Mouse (Mus musculus) urinary bladder, postnatal 4 days (tissue): ENCODE measurements around the gene Wipf2.

Experiments used
- DNase-seq, 2 experiments: peaks; one replicate each; pipeline ENCODE4 v3.0.0; 2021 to 2022; ENCODE audit warnings: low spot score in 2 of 2

Gene Wipf2

GRCm38 (mm10) chr11:98854116-98854515 lies 9.3 kb upstream of the Wipf2 start:
- no peak for DNase-seq

DNA sequence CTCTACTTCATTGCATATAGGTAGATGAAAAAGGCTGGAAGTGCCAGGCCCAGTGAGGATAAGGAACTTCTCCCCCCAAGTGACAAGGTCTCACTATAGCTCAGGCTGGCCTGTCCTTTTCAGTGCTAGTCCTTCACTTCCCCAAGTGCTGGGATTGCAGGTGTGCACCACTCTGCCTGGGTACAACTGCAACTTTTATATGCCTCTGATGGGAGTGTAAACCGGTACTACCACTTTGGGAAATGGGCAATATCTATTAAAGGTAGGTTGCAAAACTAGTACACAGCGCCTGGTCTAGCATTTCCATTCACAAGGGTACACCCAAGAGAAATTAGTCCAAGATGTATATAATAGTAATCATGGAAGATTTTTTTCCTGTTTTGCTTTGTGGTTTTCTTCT lies 8.8 kb upstream of the Wipf2 start:
- no peak for DNase-seq

DNA sequence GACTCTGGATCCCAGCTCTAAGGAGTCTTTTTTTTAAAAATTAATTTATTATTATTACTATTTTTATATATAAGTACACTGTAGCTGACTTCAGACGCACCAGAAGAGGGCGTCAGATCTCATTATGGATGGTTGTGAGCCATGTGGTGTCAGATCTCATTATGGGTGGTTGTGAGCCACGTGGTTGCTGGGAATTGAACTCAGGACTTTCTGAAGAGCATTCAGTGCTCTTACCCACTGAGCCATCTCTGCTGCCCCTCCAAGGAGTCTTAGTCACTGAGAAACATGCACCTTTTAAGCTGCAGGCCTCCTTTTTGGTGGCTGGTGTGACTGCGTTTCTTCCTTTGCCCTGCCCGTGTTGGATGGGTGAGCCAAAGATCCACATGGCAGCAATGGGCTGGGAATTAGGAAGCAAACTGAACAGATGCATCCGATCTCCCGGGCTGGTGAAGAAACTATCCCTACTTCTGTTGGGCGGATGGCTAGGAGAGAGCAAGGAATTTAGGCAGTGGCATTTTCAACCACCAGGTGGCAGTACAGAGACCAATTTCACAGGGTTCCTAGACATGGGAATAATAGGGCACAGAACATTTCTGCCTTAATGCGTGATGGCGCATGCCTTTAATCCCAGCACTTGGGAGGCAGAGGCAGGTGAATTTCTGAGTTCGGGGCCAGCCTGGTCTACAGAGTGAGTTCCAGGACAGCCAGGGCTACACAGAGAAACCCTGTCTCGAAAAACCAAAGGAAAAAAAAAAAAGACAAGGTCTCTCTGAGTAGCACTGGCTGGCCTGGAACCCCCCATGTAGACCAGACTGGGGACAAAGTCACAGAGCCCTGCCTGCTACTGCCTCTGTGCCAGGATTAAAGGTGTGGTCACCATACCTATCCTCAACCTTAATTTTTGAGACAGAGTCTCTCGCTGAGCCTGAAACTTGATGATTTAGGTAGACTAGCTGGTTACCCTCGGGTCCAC lies 4.4 kb upstream of the Wipf2 start:
- peak; percentile 76 to 92 for DNase-seq

DNA sequence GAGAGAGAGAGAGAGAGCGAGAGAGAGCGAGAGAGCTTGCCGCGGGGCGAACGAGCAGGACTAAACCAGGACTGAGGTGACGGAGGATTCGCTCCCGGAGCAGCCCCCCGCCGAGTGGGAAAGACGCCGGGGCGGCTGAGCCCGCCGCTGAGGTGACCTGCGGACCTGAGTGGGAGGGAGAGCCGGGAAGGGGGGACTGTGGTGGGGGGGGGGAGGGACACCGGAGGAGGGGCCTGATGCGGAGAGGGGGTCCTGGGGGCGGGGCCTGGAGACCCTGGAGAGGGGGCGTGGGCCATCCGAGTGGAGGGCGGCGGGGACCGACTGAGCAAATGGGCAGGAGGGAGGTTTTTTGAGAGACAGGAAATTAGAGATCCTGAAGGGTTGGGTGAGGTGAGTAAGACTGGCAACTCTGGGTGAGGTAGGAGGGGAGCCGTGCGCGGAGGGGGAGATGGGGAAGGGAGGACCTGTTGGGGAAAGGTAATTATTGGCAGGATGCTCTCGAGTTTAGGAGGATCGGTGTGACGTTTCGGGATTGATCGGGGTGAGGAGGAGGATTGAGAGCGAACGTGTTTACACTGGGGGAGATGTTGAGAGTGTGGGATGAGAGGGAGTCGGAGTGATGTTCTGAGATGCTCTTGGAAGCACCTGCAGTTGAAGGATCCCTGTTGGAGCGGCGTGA lies 452 bp downstream of the Wipf2 start:
- peak in 1 of 2 experiments; percentile 65 for DNase-seq

DNA sequence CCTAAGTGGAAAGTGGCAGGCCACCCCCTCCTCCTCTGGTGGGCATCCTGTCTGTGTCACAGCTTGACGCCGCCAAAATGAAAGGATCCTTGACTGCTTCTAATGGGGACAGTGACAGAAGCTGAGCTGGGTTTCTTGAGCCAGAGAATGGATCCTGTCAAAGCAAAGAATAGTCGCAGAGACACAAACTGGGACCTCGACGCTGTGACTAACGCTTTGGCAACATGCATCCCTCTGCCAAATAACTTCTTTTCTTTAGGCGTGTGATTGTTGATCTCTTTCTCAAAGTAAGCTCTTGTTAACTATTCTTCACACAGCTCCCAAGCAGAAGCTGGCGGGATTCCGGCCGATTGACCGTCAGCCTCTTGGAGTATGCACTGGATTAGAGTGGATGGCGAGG lies 3.9 kb downstream of the Wipf2 start:
- DNase-seq = no peak

DNA sequence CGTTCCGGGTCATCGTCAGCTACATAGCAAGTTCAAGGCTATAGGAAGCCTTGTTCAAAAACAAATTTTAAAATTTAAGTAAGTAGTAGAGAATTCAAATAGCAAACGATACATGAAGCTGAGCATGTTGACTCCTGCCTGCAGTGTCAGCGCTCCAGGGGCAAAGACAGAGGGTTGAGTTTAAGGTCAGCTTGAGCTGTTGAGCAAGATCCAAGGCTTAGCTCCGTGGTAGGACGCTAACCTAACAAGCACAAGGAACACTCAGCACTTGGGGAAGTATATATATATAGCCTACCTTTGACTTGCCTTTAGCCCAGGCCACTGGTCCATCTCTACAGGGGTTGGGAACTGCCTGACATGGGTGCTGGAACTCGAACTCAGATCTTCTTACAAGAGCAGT lies 6.5 kb downstream of the Wipf2 start:
- DNase-seq = no peak

- no peak for DNase-seq
These were observed 7.4 kb downstream of the Wipf2 start for GRCm38 (mm10) chr11:98870791-98871190.

- no peak for DNase-seq
These were observed 8.0 kb downstream of the Wipf2 start for GRCm38 (mm10) chr11:98871416-98871815.

GRCm38 (mm10) chr11:98872040-98872439 lies 8.6 kb downstream of the Wipf2 start:
- DNase-seq = no peak

- DNase-seq = no peak
These were observed 10.5 kb downstream of the Wipf2 start for GRCm38 (mm10) chr11:98873900-98874299.

DNA sequence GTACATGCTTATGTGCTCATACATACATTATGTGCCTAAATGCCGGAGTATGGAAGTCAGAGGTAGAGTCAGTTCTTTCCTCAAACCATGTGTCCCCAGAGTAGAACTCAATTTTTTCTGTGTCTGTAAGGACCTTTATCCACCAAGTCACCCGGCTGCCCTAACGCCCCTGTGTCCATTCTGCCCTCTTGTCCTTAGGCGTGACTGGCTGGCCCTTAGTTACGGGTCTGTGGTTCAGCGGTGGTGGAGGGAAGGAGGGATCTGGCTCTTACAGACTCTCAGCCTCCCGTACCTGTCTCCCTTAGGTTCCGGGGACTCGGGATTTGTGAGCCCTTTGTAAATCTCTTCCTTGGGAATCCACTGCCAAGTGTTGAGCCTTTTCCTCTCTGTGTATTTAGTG lies 13.6 kb downstream of the Wipf2 start:
- DNase-seq = no peak

- no peak for DNase-seq
These were observed 24.3 kb downstream of the Wipf2 start for GRCm38 (mm10) chr11:98887703-98888102.

GRCm38 (mm10) chr11:98889077-98889476 lies 25.6 kb downstream of the Wipf2 start:
- no peak for DNase-seq

DNA sequence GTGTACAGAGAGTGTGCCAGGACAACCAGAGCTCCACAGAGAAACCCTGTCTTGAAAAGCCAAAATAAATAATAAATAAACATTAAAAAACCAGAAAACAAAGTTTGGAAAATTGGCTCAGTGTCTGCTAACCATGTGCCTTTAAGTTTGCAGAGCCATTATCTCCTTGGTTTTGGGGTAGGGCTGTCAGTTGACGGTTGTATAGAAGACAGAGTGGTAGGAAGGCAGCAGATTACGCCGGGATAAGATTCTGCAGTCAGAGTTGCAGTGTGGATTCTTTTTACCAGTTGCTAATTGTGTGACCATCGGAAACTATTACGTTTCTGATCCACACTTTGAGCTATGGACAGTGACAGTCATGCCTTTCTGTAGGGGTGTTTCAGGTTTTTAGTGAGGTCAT lies 26.5 kb downstream of the Wipf2 start:
- DNase-seq = no peak

DNA sequence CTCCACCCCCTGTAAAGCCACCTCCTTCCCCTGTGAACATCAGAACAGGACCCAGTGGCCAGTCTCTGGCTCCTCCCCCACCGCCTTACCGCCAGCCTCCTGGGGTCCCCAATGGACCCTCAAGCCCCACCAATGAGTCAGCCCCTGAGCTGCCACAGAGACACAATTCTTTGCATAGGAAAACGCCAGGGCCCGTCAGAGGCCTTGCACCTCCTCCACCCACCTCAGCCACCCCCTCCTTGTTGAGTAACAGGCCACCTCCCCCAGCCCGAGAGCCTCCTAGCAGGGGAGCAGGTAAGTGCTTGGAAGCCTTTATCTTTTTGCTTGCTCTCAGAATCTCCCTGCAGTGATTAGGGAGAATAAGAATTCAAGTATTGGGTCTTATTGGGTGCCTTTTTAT lies 29.0 kb downstream of the Wipf2 start:
- DNase-seq = no peak

DNA sequence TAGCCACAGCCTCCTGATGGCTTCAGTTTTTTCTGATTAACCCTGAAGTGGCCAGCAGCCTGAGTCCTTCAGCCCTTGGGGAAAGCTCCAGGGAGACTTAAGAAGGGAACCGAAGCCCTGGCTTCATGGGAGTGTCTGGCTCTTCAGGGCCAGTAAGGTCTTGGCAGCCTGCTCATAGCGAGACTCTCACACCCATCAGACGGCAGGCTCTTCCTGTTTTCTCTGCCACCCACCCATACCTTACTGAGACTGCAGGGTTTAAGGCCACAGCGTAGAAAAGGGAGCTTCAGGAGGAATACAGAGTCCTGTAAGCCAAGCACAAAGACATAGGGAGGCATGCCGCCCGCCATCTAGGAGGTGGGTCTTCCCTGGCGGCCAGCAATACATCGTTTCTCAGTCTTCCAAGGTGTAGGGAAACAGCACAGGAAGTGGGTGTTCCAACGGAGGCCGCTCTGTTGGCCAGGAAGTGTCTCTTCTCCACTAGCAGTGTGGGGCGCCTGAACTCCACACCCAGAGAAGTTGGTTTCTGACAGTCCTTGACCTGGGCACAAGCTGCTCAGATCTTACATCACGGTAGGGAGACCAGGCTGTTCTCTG lies 37.2 kb downstream of the Wipf2 start:
- no peak for DNase-seq

DNA sequence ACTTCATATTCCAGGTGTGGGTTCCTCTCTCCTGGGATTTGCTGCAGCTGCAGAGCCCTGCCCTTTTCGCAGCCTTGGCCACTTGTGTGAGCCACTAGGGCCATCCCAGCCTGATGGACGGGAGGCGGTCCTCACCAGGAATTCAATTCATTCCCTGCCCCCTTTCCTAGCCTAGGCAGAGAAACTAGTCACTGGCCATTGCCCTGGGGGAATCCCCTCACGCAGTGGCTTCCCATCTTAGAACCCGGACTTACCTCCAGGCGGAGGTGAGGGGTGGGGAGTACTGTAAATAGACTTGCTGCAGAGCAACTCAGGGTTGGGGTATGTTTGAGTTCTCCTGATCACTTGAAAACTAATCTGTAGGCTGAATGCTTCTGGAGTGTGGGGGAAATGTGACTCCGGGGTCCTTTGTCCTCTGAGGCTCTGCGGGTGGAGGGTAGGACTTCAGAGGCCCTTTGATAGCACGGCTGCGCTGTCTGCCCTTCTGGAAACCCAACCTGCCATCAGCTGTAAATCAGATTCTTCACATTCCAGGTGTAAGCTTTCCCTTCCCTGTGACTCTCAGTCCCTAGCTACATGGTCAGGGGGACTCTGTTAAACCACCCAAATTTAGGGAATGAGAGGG lies 39.3 kb downstream of the Wipf2 start:
- DNase-seq = no peak

DNA sequence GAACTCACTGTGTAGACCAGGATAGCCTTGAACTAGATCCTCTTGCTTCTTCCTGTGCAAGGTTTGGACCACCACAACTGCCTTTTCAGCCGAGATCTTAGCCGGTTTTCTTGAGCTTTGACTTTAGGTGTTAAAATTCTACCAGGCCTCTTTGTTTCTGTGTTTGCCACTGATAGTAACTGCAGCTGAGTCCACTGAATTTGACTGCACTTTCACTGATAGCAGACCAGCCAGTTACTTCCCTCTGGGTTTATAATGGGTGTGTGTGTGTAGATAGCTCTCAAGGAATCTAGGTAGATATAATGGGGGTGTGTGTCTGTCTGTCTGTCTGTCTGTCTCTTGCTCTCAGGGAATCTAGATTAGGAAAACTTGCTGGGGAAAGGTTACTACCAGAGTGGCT lies 41.1 kb downstream of the Wipf2 start:
- DNase-seq = no peak

GRCm38 (mm10) chr11:98905033-98905432 lies 41.6 kb downstream of the Wipf2 start:
- DNase-seq = no peak

GRCm38 (mm10) chr11:98905583-98905982 lies 42.1 kb downstream of the Wipf2 start:
- DNase-seq = no peak

DNA sequence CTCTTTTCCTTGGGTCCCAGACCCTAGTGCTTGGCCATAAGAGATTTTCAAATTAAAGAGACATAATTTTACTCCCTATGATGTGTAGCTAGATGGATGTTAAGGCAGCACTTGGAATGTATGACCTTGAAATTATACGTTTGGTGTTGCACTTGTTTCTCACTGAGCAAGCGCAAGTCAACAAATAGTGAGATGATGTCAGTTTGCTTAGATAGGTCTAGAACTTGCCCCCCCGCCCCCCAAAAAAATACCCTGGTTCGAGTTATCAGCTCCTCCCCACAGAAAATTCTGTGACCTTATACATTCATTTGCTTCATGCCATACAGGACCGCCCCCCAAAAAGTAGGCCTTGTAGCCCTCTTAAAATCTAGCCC lies 43.6 kb downstream of the Wipf2 start:
- no peak for DNase-seq
